8 mouse cellular contexts compared by ENCODE assay signal in the genomic region with DNA sequence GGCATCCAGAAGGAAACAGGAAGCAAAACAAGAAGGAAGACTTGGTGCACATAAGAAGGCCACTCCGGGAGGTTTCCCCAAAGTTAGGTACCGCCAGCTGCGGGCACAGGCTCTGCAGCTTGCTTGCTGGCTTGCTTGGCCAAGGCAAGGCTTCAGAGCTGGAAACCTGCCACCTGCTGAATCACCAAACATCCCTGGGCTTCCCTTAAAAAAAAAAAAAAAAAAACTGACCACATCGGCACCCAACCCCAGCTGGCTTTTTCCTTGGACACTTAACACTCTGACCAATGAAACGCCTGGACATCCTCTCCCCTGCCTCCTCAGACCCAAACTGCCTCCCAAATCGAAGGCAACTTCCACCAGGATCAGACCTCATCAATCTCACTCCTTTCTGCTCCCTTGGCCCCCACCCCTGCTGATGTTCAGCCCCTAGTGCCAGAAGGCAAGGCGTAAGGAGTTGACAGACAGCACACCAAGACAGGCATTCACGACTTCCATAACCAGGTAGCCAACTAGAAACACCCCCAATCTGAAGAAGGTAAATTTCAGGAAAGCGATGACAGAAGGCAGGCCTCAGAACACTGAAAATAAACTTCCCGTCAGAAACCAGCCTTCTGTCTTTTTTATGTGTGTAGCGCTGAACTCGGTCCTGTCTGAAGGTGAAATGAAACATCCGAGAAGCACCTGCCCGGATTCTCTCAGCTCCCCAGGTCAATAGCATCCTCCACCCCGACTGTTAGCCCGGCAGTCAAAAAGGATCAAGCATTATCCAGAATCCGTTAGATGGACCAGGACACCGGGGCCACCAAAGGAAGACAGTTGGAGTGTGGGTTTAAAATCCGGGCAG. TPM values are rescaled to one million over a fixed set of nuclear protein-coding genes. Genes with fewer than 3 reads are reported as not detected.
DNase-seq lines count a peak whose midpoint lies in the region; ATAC-seq lines count a peak whose summit lies in the region.

No protein-coding gene starts in this region.

- peak overlapping the region; percentile 79; the same call in 1 of the 2 replicates for H3K9ac ChIP-seq in embryonic facial prominence, embryonic 12.5 days
- H3K9ac ChIP-seq in heart, embryonic 13.5 days: peak overlapping the region; percentile 96
- peak overlapping the region; percentile 71 for H3K9ac ChIP-seq in kidney, embryonic 15.5 days

- no peak for ATAC-seq in embryonic facial prominence, embryonic 12.5 days (ENCODE audit: insufficient number of reproducible peaks, insufficient read depth, low FRiP score, low TSS enrichment)
- no peak for ATAC-seq in heart, embryonic 13.5 days (ENCODE audit: extremely low read depth, insufficient number of reproducible peaks, low FRiP score, low TSS enrichment)
- no peak for ATAC-seq in kidney, embryonic 15.5 days (replicated peaks; ENCODE audit: low FRiP score)
- ATAC-seq in erythroid progenitor cell, adult 5-6 weeks (replicated peaks; ENCODE audit: low FRiP score, poor library complexity, severe bottlenecking): no peak

- peak overlapping the region; percentile 92 for H3K4me2 ChIP-seq in embryonic facial prominence, embryonic 12.5 days (replicated peaks)
- H3K4me2 ChIP-seq in heart, embryonic 13.5 days: peak overlapping the region; percentile 95
- peak overlapping the region; percentile 95 for H3K4me2 ChIP-seq in kidney, embryonic 15.5 days

- peak; percentile 87 for DNase-seq in urinary bladder, postnatal 14 days (ENCODE audit: low spot score)
- DNase-seq in urinary bladder, adult 2 months (ENCODE audit: low spot score): no peak
- peak; percentile 79 to 87 for DNase-seq in lung, adult 18-20 months
- DNase-seq in ovary, postnatal 14 days (ENCODE audit: low spot score): peak; percentile 59

- H3K4me3 ChIP-seq in embryonic facial prominence, embryonic 12.5 days: peak overlapping the region; percentile 80
- H3K4me3 ChIP-seq in heart, embryonic 13.5 days: peak overlapping the region; percentile 93
- H3K4me3 ChIP-seq in kidney, embryonic 15.5 days (replicated peaks): peak overlapping the region; percentile 94

- peaks cover 16% of the 10 kb centered on the region; the same call in 1 of the 2 replicates for H3K4me1 ChIP-seq in embryonic facial prominence, embryonic 12.5 days
- H3K4me1 ChIP-seq in heart, embryonic 13.5 days: peaks cover 54% of the 10 kb centered on the region
- H3K4me1 ChIP-seq in kidney, embryonic 15.5 days: peaks cover 34% of the 10 kb centered on the region

- no peaks in the 10 kb centered on the region for H3K27me3 ChIP-seq in embryonic facial prominence, embryonic 12.5 days
- H3K27me3 ChIP-seq in heart, embryonic 13.5 days (replicated peaks): no peaks in the 10 kb centered on the region
- no peaks in the 10 kb centered on the region for H3K27me3 ChIP-seq in kidney, embryonic 15.5 days

- H3K27ac ChIP-seq in embryonic facial prominence, embryonic 12.5 days: no peak overlapping the region
- peak overlapping the region; percentile 97 for H3K27ac ChIP-seq in heart, embryonic 13.5 days (replicated peaks)
- H3K27ac ChIP-seq in kidney, embryonic 15.5 days: 0 out of 2 replicates have a peak overlapping the region, but pooled peaks have one; percentile 20

- no peaks in the 10 kb centered on the region for H3K9me3 ChIP-seq in embryonic facial prominence, embryonic 12.5 days
- H3K9me3 ChIP-seq in heart, embryonic 13.5 days: no peaks in the 10 kb centered on the region
- H3K9me3 ChIP-seq in kidney, embryonic 15.5 days (replicated peaks): no peaks in the 10 kb centered on the region

- H3K36me3 ChIP-seq in embryonic facial prominence, embryonic 12.5 days: no peaks in the 10 kb centered on the region
- H3K36me3 ChIP-seq in heart, embryonic 13.5 days: peaks cover 4% of the 10 kb centered on the region
- H3K36me3 ChIP-seq in kidney, embryonic 15.5 days: peaks cover 3% of the 10 kb centered on the region; the same call in 1 of the 2 replicates

- WGBS in embryonic facial prominence, embryonic 12.5 days: 22% methylated on average over 19 of the region's 19 CpGs
- 20% methylated on average over 19 of the region's 19 CpGs for WGBS in heart, embryonic 13.5 days
- WGBS in kidney, embryonic 15.5 days: 18% methylated on average over 19 of the region's 19 CpGs

RNA-seq across cellular contexts. Expression of gene Sgms1, which starts 2.7 kb away (rescaled TPM):
- 22.2 and 26.6 TPM in 2 replicates for polyA plus RNA-seq in urinary bladder, adult 2 months (2012; rRNA removed)
- polyA plus RNA-seq in embryonic facial prominence, embryonic 12.5 days (2016; fragmentation: Nextera tagmentation; extraction: Ambion mirVana): 27.0 and 28.9 TPM in 2 replicates
- polyA plus RNA-seq in heart, embryonic 13.5 days (2015; fragmentation: Nextera tagmentation; extraction: Ambion mirVana): 33.3 and 39.8 TPM in 2 replicates
- 52.6 and 57.0 TPM in 2 replicates for polyA plus RNA-seq in kidney, embryonic 15.5 days (2015; fragmentation: Nextera tagmentation; extraction: Ambion mirVana)
- 101 and 157 TPM in 2 replicates for total RNA-seq in erythroid progenitor cell, adult 5-6 weeks (2015; ENCODE audit: low replicate concordance)
- 108 and 137 TPM in 2 replicates for total RNA-seq in erythroid progenitor cell, adult 5-6 weeks (2017; ENCODE audit: low replicate concordance)
